Comparison of ENCODE assay signal across 8 mouse cellular contexts in genomic region chr7:117553228-117553627, GRCm38 (mm10).
DNase-seq lines count a peak whose midpoint lies in the region; ATAC-seq lines count a peak whose summit lies in the region.

No protein-coding gene starts in this region.

- DNase-seq in forebrain, embryonic 10.5 days (ENCODE audit: extremely low spot score, low spot score) = peak; percentile 29
- peak; percentile 32 for DNase-seq in neural tube, embryonic 11.5 days (ENCODE audit: low spot score)
- no peak for DNase-seq in neural tube, embryonic 10.5 days (ENCODE audit: extremely low spot score, low spot score)
- DNase-seq in ovary, postnatal 36 days (ENCODE audit: low spot score) = no peak
- DNase-seq in adrenal gland, postnatal 4 days (ENCODE audit: low spot score in 2 of 2) = no peak

- 29% methylated on average over 12 of the region's 12 CpGs for WGBS in forebrain, embryonic 10.5 days
- WGBS in forebrain, embryonic 12.5 days = 38% methylated on average over 12 of the region's 12 CpGs
- 54% methylated on average over 12 of the region's 12 CpGs for WGBS in neural tube, embryonic 11.5 days
- 37% methylated on average over 12 of the region's 12 CpGs for WGBS in hindbrain, embryonic 13.5 days
- WGBS in neural tube, embryonic 14.5 days = 39% methylated on average over 12 of the region's 12 CpGs

- H3K27me3 ChIP-seq in forebrain, embryonic 10.5 days (ENCODE audit: poor library complexity, severe bottlenecking) = peaks cover 19% of the 10 kb centered on the region
- peaks cover 26% of the 10 kb centered on the region; the same call in 1 of the 2 replicates for H3K27me3 ChIP-seq in forebrain, embryonic 12.5 days
- no peaks in the 10 kb centered on the region for H3K27me3 ChIP-seq in neural tube, embryonic 11.5 days (ENCODE audit: control insufficient read depth, insufficient read depth, low read length)
- peaks cover 19% of the 10 kb centered on the region for H3K27me3 ChIP-seq in hindbrain, embryonic 13.5 days
- peaks cover 3% of the 10 kb centered on the region; the same call in 1 of the 2 replicates for H3K27me3 ChIP-seq in neural tube, embryonic 14.5 days (ENCODE audit: control insufficient read depth, insufficient read depth, low read length)

- peak overlapping the region; percentile 49 for H3K27ac ChIP-seq in forebrain, embryonic 10.5 days
- H3K27ac ChIP-seq in forebrain, embryonic 12.5 days = no peak overlapping the region
- H3K27ac ChIP-seq in neural tube, embryonic 11.5 days (ENCODE audit: low read depth, low read length) = no peak overlapping the region
- 0 out of 2 replicates have a peak overlapping the region, but pooled peaks have one; percentile 18 for H3K27ac ChIP-seq in hindbrain, embryonic 13.5 days
- no peak overlapping the region for H3K27ac ChIP-seq in neural tube, embryonic 14.5 days (ENCODE audit: low read depth, low read length)

- H3K9me3 ChIP-seq in forebrain, embryonic 10.5 days = no peaks in the 10 kb centered on the region
- H3K9me3 ChIP-seq in forebrain, embryonic 12.5 days = no peaks in the 10 kb centered on the region
- H3K9me3 ChIP-seq in neural tube, embryonic 11.5 days (ENCODE audit: control insufficient read depth, low read length) = no peaks in the 10 kb centered on the region
- H3K9me3 ChIP-seq in hindbrain, embryonic 13.5 days = no peaks in the 10 kb centered on the region
- H3K9me3 ChIP-seq in neural tube, embryonic 14.5 days (ENCODE audit: control insufficient read depth, low read length) = no peaks in the 10 kb centered on the region

- peaks cover 55% of the 10 kb centered on the region for H3K4me1 ChIP-seq in forebrain, embryonic 10.5 days
- peaks cover 48% of the 10 kb centered on the region for H3K4me1 ChIP-seq in forebrain, embryonic 12.5 days
- peaks cover 4% of the 10 kb centered on the region; the same call in 1 of the 2 replicates for H3K4me1 ChIP-seq in neural tube, embryonic 11.5 days (ENCODE audit: control insufficient read depth, insufficient read depth, low read length)
- peaks cover 58% of the 10 kb centered on the region for H3K4me1 ChIP-seq in hindbrain, embryonic 13.5 days (replicated peaks)
- H3K4me1 ChIP-seq in neural tube, embryonic 14.5 days (ENCODE audit: control insufficient read depth, insufficient read depth, low read length) = peaks cover 16% of the 10 kb centered on the region

- no peak overlapping the region for H3K4me3 ChIP-seq in forebrain, embryonic 10.5 days
- H3K4me3 ChIP-seq in forebrain, embryonic 12.5 days (replicated peaks) = no peak overlapping the region
- H3K4me3 ChIP-seq in neural tube, embryonic 11.5 days (ENCODE audit: low read depth, low read length) = no peak overlapping the region
- no peak overlapping the region for H3K4me3 ChIP-seq in hindbrain, embryonic 13.5 days
- no peak overlapping the region for H3K4me3 ChIP-seq in neural tube, embryonic 14.5 days (ENCODE audit: low read depth, low read length)

- ATAC-seq in forebrain, embryonic 12.5 days (ENCODE audit: low FRiP score) = no peak
- 0 out of 2 replicates have a peak, but pooled peaks have one; percentile 35 for ATAC-seq in neural tube, embryonic 11.5 days (ENCODE audit: insufficient read depth, low FRiP score, low TSS enrichment)
- ATAC-seq in hindbrain, embryonic 13.5 days (ENCODE audit: low FRiP score) = peak; percentile 16; the same call in 1 of the 2 replicates
- peak; percentile 21; the same call in 1 of the 2 replicates for ATAC-seq in neural tube, embryonic 14.5 days (ENCODE audit: low read depth)

- peaks cover 13% of the 10 kb centered on the region for H3K36me3 ChIP-seq in forebrain, embryonic 10.5 days (replicated peaks)
- H3K36me3 ChIP-seq in forebrain, embryonic 12.5 days (replicated peaks) = 0 out of 2 replicates have a peak, but pooled peaks cover 6% of the 10 kb centered on the region
- no peaks in the 10 kb centered on the region; the same call in 1 of the 2 replicates for H3K36me3 ChIP-seq in neural tube, embryonic 11.5 days (ENCODE audit: control insufficient read depth, insufficient read depth, low read length)
- H3K36me3 ChIP-seq in hindbrain, embryonic 13.5 days = no peaks in the 10 kb centered on the region
- H3K36me3 ChIP-seq in neural tube, embryonic 14.5 days (ENCODE audit: control insufficient read depth, insufficient read depth, low read length) = no peaks in the 10 kb centered on the region

- no peak overlapping the region for H3K9ac ChIP-seq in forebrain, embryonic 12.5 days
- no peak overlapping the region for H3K9ac ChIP-seq in neural tube, embryonic 11.5 days (ENCODE audit: low read length)
- no peak overlapping the region for H3K9ac ChIP-seq in hindbrain, embryonic 13.5 days
- no peak overlapping the region for H3K9ac ChIP-seq in neural tube, embryonic 14.5 days (replicated peaks; ENCODE audit: low read depth, low read length)

- no peak overlapping the region for H3K4me2 ChIP-seq in forebrain, embryonic 12.5 days
- no peak overlapping the region for H3K4me2 ChIP-seq in neural tube, embryonic 11.5 days (ENCODE audit: low read depth)
- H3K4me2 ChIP-seq in hindbrain, embryonic 13.5 days = no peak overlapping the region
- H3K4me2 ChIP-seq in neural tube, embryonic 14.5 days (ENCODE audit: low read depth, low read length) = no peak overlapping the region

Comparison
In these comparisons a context has a peak if more than half of its experiments do, and no peak if none do; other contexts are left out.
1. DNase-seq: peak in forebrain, embryonic 10.5 days (single experiment) and neural tube, embryonic 11.5 days (single experiment); none in neural tube, embryonic 10.5 days (single experiment), ovary, postnatal 36 days (single experiment) and adrenal gland, postnatal 4 days (0 of 2).
2. H3K27ac ChIP-seq: peak in forebrain, embryonic 10.5 days (single experiment) and hindbrain, embryonic 13.5 days (single experiment); none in forebrain, embryonic 12.5 days (single experiment), neural tube, embryonic 11.5 days (single experiment) and neural tube, embryonic 14.5 days (single experiment).